Comparison of ENCODE assay signal across 20 mouse cellular contexts in the genomic region with DNA sequence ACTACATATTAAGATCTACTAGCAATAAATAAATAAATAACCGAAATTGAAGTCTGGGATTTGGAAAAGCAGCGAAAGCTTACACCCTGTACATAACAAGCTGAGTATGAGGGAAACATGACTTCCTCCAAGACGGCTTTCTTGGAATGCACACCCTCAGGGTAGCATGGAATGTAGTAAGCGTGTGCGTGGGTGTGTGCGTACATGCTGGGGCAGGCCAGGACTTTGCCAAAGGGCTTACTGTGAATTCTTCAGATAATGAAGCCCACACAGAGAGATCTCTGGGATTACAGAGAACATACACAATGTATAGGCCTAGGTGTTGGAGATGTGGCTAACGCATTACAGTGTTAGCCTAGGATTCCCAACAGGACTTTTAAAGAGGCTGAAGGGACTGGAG. TPM values are rescaled to one million over a fixed set of nuclear protein-coding genes. Genes with fewer than 3 reads are reported as not detected.
DNase-seq lines count a peak whose midpoint lies in the region; ATAC-seq and TF ChIP-seq lines count a peak whose summit lies in the region.
"Had no signal": no experiment of that assay in that cellular context is flagged by ENCODE, and none has a peak within 500 bp of the region (broad histone marks: within the 10 kb centered on the region; RNA-seq: fewer than 3 reads in every experiment).

No protein-coding gene starts in this region.

- peak; percentile 47 for TF ChIP-seq EP300 in stomach, postnatal 0 days (optimal IDR thresholded peaks at IDR 0.05)

- H3K27ac ChIP-seq in embryonic facial prominence, embryonic 14.5 days (replicated peaks; ENCODE audit: low read depth, low read length) = 0 out of 2 replicates have a peak overlapping the region, but pooled peaks have one; percentile 44
- H3K27ac ChIP-seq in stomach, postnatal 0 days (replicated peaks) = no peak overlapping the region
- H3K27ac ChIP-seq in kidney, embryonic 15.5 days = no peak overlapping the region
- no peak overlapping the region for H3K27ac ChIP-seq in intestine, postnatal 0 days (ENCODE audit: low read depth, low read length)
- H3K27ac ChIP-seq: embryonic facial prominence, embryonic 12.5 days; forebrain, embryonic 12.5 days; heart, embryonic 13.5 days; hindbrain, embryonic 15.5 days had no signal

- H3K9ac ChIP-seq in embryonic facial prominence, embryonic 14.5 days (ENCODE audit: low read depth, low read length) = no peak overlapping the region
- no peak overlapping the region for H3K9ac ChIP-seq in stomach, postnatal 0 days (ENCODE audit: low read length)
- H3K9ac ChIP-seq in kidney, embryonic 15.5 days = no peak overlapping the region
- no peak overlapping the region for H3K9ac ChIP-seq in intestine, postnatal 0 days (ENCODE audit: low read depth, low read length)
- H3K9ac ChIP-seq: embryonic facial prominence, embryonic 12.5 days; forebrain, embryonic 12.5 days; heart, embryonic 13.5 days; hindbrain, embryonic 15.5 days had no signal

- no peak overlapping the region for H3K4me2 ChIP-seq in embryonic facial prominence, embryonic 14.5 days (ENCODE audit: low read depth, low read length)
- H3K4me2 ChIP-seq in stomach, postnatal 0 days (replicated peaks; ENCODE audit: low read depth) = no peak overlapping the region
- no peak overlapping the region for H3K4me2 ChIP-seq in kidney, embryonic 15.5 days
- H3K4me2 ChIP-seq in intestine, postnatal 0 days (replicated peaks; ENCODE audit: low read depth) = no peak overlapping the region
- H3K4me2 ChIP-seq: embryonic facial prominence, embryonic 12.5 days; forebrain, embryonic 12.5 days; heart, embryonic 13.5 days; hindbrain, embryonic 15.5 days had no signal

- no peak overlapping the region for H3K4me3 ChIP-seq in embryonic facial prominence, embryonic 14.5 days (ENCODE audit: low read depth, low read length)
- no peak overlapping the region for H3K4me3 ChIP-seq in stomach, postnatal 0 days (ENCODE audit: low read depth, low read length)
- no peak overlapping the region for H3K4me3 ChIP-seq in kidney, embryonic 15.5 days (replicated peaks)
- H3K4me3 ChIP-seq in intestine, postnatal 0 days (ENCODE audit: low read depth, low read length) = no peak overlapping the region
- H3K4me3 ChIP-seq: embryonic facial prominence, embryonic 12.5 days; forebrain, embryonic 12.5 days; heart, embryonic 13.5 days; hindbrain, embryonic 15.5 days had no signal

- WGBS in embryonic facial prominence, embryonic 14.5 days = 73% methylated on average over 7 of the region's 7 CpGs
- 60% methylated on average over 7 of the region's 7 CpGs for WGBS in stomach, postnatal 0 days
- WGBS in kidney, embryonic 15.5 days = 81% methylated on average over 7 of the region's 7 CpGs
- WGBS in intestine, postnatal 0 days = 90% methylated on average over 7 of the region's 7 CpGs

- TF ChIP-seq CTCF in stomach, postnatal 0 days (IDR thresholded peaks at IDR 0.05; ENCODE audit: low read depth) = no peak
- no peak for TF ChIP-seq CTCF in intestine, postnatal 0 days (IDR thresholded peaks at IDR 0.05; ENCODE audit: low read depth)

- no peaks in the 10 kb centered on the region for H3K9me3 ChIP-seq in embryonic facial prominence, embryonic 14.5 days (ENCODE audit: control insufficient read depth, low read length)
- H3K9me3 ChIP-seq in stomach, postnatal 0 days (ENCODE audit: control insufficient read depth, low read length) = no peaks in the 10 kb centered on the region
- H3K9me3 ChIP-seq in kidney, embryonic 15.5 days (replicated peaks) = no peaks in the 10 kb centered on the region
- H3K9me3 ChIP-seq in intestine, postnatal 0 days (ENCODE audit: control insufficient read depth) = no peaks in the 10 kb centered on the region
- H3K9me3 ChIP-seq: embryonic facial prominence, embryonic 12.5 days; forebrain, embryonic 12.5 days; heart, embryonic 13.5 days; hindbrain, embryonic 15.5 days had no signal

- H3K27me3 ChIP-seq in embryonic facial prominence, embryonic 14.5 days (replicated peaks; ENCODE audit: control insufficient read depth, insufficient read depth, low read length) = no peaks in the 10 kb centered on the region
- H3K27me3 ChIP-seq in stomach, postnatal 0 days (ENCODE audit: control insufficient read depth, insufficient read depth, low read length) = no peaks in the 10 kb centered on the region
- no peaks in the 10 kb centered on the region for H3K27me3 ChIP-seq in kidney, embryonic 15.5 days
- H3K27me3 ChIP-seq in intestine, postnatal 0 days (replicated peaks; ENCODE audit: control insufficient read depth, insufficient read depth, low read length) = no peaks in the 10 kb centered on the region
- H3K27me3 ChIP-seq: embryonic facial prominence, embryonic 12.5 days; heart, embryonic 13.5 days; hindbrain, embryonic 15.5 days had no signal

- H3K36me3 ChIP-seq in embryonic facial prominence, embryonic 14.5 days (ENCODE audit: control insufficient read depth, insufficient read depth, low read length) = no peaks in the 10 kb centered on the region
- no peaks in the 10 kb centered on the region for H3K36me3 ChIP-seq in stomach, postnatal 0 days (ENCODE audit: control insufficient read depth, insufficient read depth, low read length)
- H3K36me3 ChIP-seq in kidney, embryonic 15.5 days = no peaks in the 10 kb centered on the region
- no peaks in the 10 kb centered on the region for H3K36me3 ChIP-seq in intestine, postnatal 0 days (ENCODE audit: control insufficient read depth, insufficient read depth)
- H3K36me3 ChIP-seq: embryonic facial prominence, embryonic 12.5 days; forebrain, embryonic 12.5 days; heart, embryonic 13.5 days; hindbrain, embryonic 15.5 days had no signal

- ATAC-seq in embryonic facial prominence, embryonic 14.5 days (ENCODE audit: low read depth) = peak; percentile 58; the same call in 1 of the 2 replicates
- ATAC-seq in stomach, postnatal 0 days (ENCODE audit: low FRiP score, low TSS enrichment) = peak; percentile 17; the same call in 1 of the 2 replicates
- ATAC-seq in kidney, embryonic 15.5 days (replicated peaks; ENCODE audit: low FRiP score) = no peak
- no peak for ATAC-seq in intestine, postnatal 0 days
- ATAC-seq: forebrain, embryonic 16.5 days had no signal

- DNase-seq in urinary bladder, postnatal 14 days (ENCODE audit: low spot score) = peak; percentile 70
- no peak for DNase-seq in urinary bladder, postnatal 36 days (ENCODE audit: low spot score in 2 of 2)
- DNase-seq in embryonic facial prominence, embryonic 14.5 days (ENCODE audit: low spot score) = peak; percentile 79
- DNase-seq in fat pad, adult 2 months (ENCODE audit: extremely low read depth, low read depth, low spot score) = peak; percentile 83
- peak; percentile 32 for DNase-seq in stomach, postnatal 0 days (ENCODE audit: low spot score)
- DNase-seq: adrenal gland, adult 2 months; adrenal gland, postnatal 25 days; cerebellum, adult 2 months; cerebellum, postnatal 10 days; gastrocnemius, postnatal 14 days; heart, postnatal 36 days had no signal

- peaks cover 4% of the 10 kb centered on the region; the same call in 1 of the 2 replicates for H3K4me1 ChIP-seq in embryonic facial prominence, embryonic 14.5 days (ENCODE audit: control insufficient read depth, insufficient read depth, low read length)
- no peaks in the 10 kb centered on the region for H3K4me1 ChIP-seq in stomach, postnatal 0 days (replicated peaks; ENCODE audit: control insufficient read depth, insufficient read depth)
- H3K4me1 ChIP-seq in kidney, embryonic 15.5 days = peaks cover 7% of the 10 kb centered on the region
- no peaks in the 10 kb centered on the region for H3K4me1 ChIP-seq in intestine, postnatal 0 days (replicated peaks; ENCODE audit: control insufficient read depth, insufficient read depth, low read length)

RNA-seq across cellular contexts. Expression of gene Rfc2, which starts 3.6 kb away (rescaled TPM):
- polyA plus RNA-seq in embryonic facial prominence, embryonic 14.5 days (2014; fragmentation: Nextera tagmentation; extraction: Ambion mirVana) = 224 and 240 TPM in 2 replicates
- polyA plus RNA-seq in stomach, postnatal 0 days (2015; fragmentation: Nextera tagmentation; extraction: Ambion mirVana) = 81.5 and 83.7 TPM in 2 replicates
- 292 and 299 TPM in 2 replicates for polyA plus RNA-seq in kidney, embryonic 15.5 days (2015; fragmentation: Nextera tagmentation; extraction: Ambion mirVana)
- polyA plus RNA-seq in intestine, postnatal 0 days (2015; fragmentation: Nextera tagmentation; extraction: Ambion mirVana) = 88.6 and 93.2 TPM in 2 replicates

RNA-seq across cellular contexts. Expression of gene Syna, which starts 17.6 kb away (rescaled TPM):
- 0.09 and 0.24 TPM in 2 replicates for polyA plus RNA-seq in embryonic facial prominence, embryonic 14.5 days (2014; fragmentation: Nextera tagmentation; extraction: Ambion mirVana)
- polyA plus RNA-seq in stomach, postnatal 0 days (2015; fragmentation: Nextera tagmentation; extraction: Ambion mirVana) = 0.07 TPM in 2 replicates
- 0.32 TPM in 2 replicates for polyA plus RNA-seq in kidney, embryonic 15.5 days (2015; fragmentation: Nextera tagmentation; extraction: Ambion mirVana)
- polyA plus RNA-seq in intestine, postnatal 0 days (2015; fragmentation: Nextera tagmentation; extraction: Ambion mirVana) = 0.13 and 0.25 TPM in 2 replicates
- polyA plus RNA-seq: heart, embryonic 13.5 days; heart, postnatal 0 days; hindbrain, embryonic 11.5 days had no signal

RNA-seq across cellular contexts. Expression of gene Clip2, which starts 25.3 kb away (rescaled TPM):
- polyA plus RNA-seq in embryonic facial prominence, embryonic 14.5 days (2014; fragmentation: Nextera tagmentation; extraction: Ambion mirVana) = 4.1 and 4.7 TPM in 2 replicates
- polyA plus RNA-seq in stomach, postnatal 0 days (2015; fragmentation: Nextera tagmentation; extraction: Ambion mirVana) = 1.0 and 1.1 TPM in 2 replicates
- polyA plus RNA-seq in kidney, embryonic 15.5 days (2015; fragmentation: Nextera tagmentation; extraction: Ambion mirVana) = 3.9 and 4.2 TPM in 2 replicates
- polyA plus RNA-seq in intestine, postnatal 0 days (2015; fragmentation: Nextera tagmentation; extraction: Ambion mirVana) = 2.6 and 3.1 TPM in 2 replicates

RNA-seq across cellular contexts. Expression of gene Lat2, which starts 37.3 kb away (rescaled TPM):
- polyA plus RNA-seq in embryonic facial prominence, embryonic 14.5 days (2014; fragmentation: Nextera tagmentation; extraction: Ambion mirVana) = 2.8 and 4.5 TPM in 2 replicates
- polyA plus RNA-seq in stomach, postnatal 0 days (2015; fragmentation: Nextera tagmentation; extraction: Ambion mirVana) = 0.99 and 1.1 TPM in 2 replicates
- 3.2 and 3.4 TPM in 2 replicates for polyA plus RNA-seq in kidney, embryonic 15.5 days (2015; fragmentation: Nextera tagmentation; extraction: Ambion mirVana)
- polyA plus RNA-seq in intestine, postnatal 0 days (2015; fragmentation: Nextera tagmentation; extraction: Ambion mirVana) = 1.3 and 1.4 TPM in 2 replicates

Comparison
In these comparisons a context has a peak if more than half of its experiments do, and no peak if none do; other contexts are left out.
1. DNase-seq: peak in urinary bladder, postnatal 14 days (single experiment), embryonic facial prominence, embryonic 14.5 days (single experiment), fat pad, adult 2 months (single experiment) and stomach, postnatal 0 days (single experiment); none in urinary bladder, postnatal 36 days (0 of 2).
2. ATAC-seq: peak in embryonic facial prominence, embryonic 14.5 days (single experiment) and stomach, postnatal 0 days (single experiment); none in kidney, embryonic 15.5 days (single experiment) and intestine, postnatal 0 days (single experiment).